Mouse (Mus musculus) embryo, embryonic 10 days (tissue): ENCODE measurements at regions not wholly inside any gene's neighbourhood (a gene's known extent, or its start where the extent isn't known, plus 50 kb on each side); places are given as distances from the start of the nearest gene placed in this dataset.
A peak's percentile ranks its signal among the peaks of the same experiment; 100 is the strongest.

Source experiments
- DNase-seq: peaks from one replicate; pipeline ENCODE4 v3.0.0-alpha.2; 2015; ENCODE audit warnings: low spot score

- no peak for DNase-seq
Observed at GRCm38 (mm10) chr2:128395308-128396007, 195.6 kb upstream of the Spdye4c start.

- DNase-seq = peak; percentile 94
Observed at GRCm38 (mm10) chr2:128396008-128396346, 195.0 kb upstream of the Spdye4c start.

DNA sequence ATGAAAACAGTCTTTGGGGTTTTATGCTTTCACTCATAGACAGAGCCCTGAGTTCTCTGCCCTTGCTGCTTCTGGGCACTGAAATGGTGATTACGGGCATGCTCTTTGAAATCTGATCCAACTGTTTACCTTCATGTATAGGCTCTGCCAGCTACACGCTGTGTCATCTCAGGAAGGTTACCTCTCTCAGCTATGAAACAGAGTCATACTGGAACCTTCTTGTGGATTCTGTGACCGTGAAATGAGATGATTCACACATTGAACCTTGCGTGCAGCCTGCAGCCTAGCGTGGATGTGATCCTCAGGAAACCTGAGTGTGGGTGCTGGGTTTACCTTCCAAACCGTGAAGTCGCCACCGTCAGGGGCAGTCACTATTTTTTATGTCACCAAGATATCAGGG, 189.7 kb upstream of the Spdye4c start:
- no peak for DNase-seq

- no peak for DNase-seq
Observed at GRCm38 (mm10) chr2:128403143-128403935, 187.7 kb upstream of the Spdye4c start.

DNA sequence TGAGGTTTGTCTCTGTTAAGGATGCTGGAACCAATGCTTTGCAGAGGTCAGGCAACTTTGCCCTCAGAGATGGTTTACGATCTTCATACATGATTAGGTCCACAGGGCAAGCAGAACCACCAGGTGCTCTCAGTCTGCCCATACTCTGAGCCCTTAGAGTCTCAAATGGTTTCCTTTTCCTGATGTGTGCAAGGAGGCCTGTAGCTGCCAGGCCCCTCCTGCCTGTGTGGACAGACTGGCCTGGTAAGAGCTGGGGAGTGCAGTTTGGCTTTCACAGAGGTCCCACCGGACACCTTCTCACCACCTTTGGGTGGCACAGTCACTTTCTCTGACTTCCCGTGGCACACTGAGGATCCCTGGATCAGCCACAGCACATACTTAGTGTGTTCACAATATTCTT, 186.6 kb upstream of the Spdye4c start:
- no peak for DNase-seq

DNA sequence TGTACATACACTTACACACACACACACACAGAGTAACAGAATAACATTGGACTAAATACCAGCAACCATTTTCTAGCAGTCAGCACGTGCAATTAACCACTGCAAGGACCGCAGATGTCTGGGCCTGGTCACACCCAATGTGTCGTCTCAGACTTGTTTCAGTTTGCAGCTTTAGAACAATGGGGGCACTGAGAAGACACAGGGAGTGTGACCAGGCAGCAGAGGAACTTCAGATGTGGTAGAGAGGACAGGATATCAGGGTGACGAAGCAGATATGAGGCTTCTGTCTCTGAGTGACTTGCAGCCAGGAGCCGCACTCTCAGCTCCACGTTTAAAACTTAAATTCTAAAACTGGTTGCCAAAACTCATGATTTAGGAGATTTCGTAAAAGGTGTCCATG, 183.9 kb upstream of the Spdye4c start:
- DNase-seq = no peak

DNA sequence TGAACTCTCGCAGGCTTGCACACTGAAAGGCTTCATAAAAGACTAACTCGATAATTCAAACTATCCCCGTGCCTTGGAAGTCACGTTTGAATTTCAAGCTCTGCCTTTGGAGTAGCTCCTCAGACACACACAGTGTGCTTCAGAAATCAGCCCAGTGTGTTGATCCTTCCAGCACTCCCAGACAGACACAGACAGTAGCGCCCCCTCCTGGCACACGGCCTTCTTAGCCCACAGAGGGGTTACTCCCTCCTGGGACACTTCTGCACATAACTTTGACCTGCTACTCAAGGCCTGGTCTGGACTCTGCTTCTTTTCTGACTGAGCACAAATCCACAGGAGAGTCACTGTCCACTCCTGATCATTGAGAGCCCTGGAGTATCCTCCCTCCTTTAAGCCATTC, 182.3 kb upstream of the Spdye4c start:
- DNase-seq = peak; percentile 78

- peak; percentile 81 for DNase-seq
Observed at GRCm38 (mm10) chr2:128412352-128412751, 178.7 kb upstream of the Spdye4c start.

- peak; percentile 45 for DNase-seq
Observed at GRCm38 (mm10) chr2:128412974-128413373, 178.0 kb upstream of the Spdye4c start.

- DNase-seq = no peak
Observed at GRCm38 (mm10) chr2:128414588-128415240, 176.3 kb upstream of the Spdye4c start.

DNA sequence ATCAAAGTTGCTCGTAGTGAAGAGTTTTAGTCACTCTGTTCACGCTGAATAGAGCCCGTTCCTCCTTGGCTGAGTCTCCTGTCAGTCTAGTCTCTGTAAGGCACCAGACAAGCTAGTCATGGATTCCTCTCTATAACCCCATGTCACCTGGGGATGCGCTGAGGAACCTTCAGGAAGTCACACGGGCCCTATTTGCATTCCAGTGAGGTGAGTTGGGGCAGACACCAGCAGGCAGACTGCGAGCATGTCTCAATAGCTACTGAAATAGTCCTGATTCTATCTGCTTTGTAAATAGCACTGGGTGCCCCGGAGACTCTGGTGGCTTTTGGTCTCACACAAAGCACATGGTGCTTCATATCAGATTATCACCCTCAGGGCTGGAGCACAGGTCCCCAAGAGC, 174.6 kb upstream of the Spdye4c start:
- DNase-seq = no peak

DNA sequence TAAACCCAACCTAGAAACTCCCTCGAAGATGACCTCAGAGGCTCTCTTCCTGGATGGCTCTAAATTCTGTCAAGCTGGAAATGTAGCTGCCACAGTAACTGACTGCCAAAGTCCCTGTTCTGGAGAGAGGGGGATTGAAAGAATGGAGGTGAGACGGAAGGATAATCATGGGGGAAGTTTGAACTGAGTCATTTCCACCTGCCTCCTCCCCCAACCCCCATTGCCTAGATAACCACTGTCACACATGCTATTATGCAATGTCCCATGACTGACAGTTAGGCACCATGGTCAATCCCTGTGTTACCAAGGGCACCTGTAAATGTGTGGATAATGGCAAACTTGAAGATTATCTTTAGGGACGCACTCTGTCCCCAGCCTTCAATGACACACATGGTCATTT, 172.0 kb upstream of the Spdye4c start:
- no peak for DNase-seq

DNA sequence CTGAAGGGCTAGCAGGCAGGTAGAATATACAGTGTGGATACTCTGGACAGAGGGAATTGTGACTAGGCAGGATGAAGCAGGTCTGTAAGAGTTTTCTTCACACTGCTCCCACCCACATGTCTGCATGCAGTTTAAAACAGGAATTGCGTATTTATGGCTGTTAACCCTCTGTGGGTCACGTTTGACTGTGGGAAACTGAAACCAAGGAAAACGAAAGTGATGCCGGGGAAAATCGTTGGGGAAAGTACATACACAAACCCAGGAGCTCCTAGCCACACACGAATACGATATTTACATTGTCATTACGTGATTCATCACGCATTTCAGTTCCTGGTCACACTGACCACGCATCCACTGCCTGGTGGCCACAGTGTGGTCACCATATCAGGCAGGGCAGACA, 170.6 kb upstream of the Spdye4c start:
- no peak for DNase-seq

DNA sequence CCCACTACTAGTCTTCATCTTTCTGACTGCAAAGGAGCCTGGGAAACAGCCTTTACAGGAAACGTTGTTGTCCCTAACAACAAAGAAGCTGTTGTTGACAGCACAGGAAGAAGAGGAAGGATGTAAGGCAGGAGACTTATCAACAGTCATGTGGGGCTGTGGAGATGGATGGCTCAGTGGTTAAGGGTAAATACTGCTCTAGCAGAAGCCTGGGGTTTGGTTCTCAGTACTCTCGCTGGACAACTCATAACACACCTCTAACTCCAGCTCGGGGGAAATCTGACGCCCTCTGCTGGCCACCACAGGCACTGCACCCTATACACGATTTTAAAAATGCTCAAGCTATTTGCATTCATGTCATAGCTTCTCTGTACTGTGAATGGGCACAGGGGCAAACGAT, 168.3 kb upstream of the Spdye4c start:
- DNase-seq = no peak

DNA sequence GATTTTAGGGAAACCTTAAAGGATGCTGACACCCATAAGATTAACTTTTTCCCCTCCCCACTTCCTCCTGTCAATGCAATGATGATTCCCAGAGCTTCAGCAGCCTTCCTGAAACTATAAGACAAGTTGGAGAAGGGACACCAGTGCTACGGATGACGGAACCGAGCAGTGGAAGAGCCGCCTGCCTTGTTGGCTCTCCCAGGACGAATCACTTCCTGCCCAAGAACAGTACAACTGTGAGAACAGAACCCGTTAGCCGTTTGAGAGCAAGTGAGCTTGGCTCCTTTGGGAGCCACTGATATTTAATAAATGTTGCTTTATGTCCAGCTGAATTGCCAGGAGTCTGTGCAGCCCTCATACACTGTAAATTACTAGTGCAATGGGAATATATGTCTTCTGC, 166.8 kb upstream of the Spdye4c start:
- DNase-seq = no peak

- DNase-seq = no peak
Observed at GRCm38 (mm10) chr2:128427181-128427880, 163.7 kb upstream of the Spdye4c start.

- peak; percentile 59 for DNase-seq
Observed at GRCm38 (mm10) chr2:128428154-128428553, 162.9 kb upstream of the Spdye4c start.

GRCm38 (mm10) chr2:128428651-128429633, 162.1 kb upstream of the Spdye4c start:
- DNase-seq = peak; percentile 47

DNA sequence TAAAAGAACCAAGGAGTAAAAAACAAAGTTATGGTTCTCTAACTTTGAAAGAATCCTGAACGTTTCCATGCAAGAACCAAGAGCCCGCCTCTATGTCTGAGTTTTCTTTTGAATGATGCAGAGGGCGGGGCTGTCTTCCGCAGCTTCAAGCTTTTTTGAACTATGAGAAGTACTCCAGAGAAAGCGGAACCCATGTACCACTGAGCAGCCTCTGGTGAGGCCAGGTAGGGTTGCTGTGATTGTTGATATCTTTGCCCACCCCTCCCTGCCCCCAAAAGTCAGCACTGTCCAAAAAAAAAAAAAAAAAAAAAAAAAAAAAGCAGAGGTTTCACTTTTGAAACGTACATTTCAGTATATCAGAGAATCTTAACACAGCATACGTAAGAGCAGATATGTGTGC, 161.2 kb upstream of the Spdye4c start:
- DNase-seq = no peak

GRCm38 (mm10) chr2:128430776-128431291, 160.2 kb upstream of the Spdye4c start:
- peak; percentile 35 for DNase-seq

GRCm38 (mm10) chr2:128431751-128432150, 159.3 kb upstream of the Spdye4c start:
- DNase-seq = no peak
